Mouse (Mus musculus): ENCODE data around the gene Ksr2. TPM values are rescaled to one million over a fixed set of nuclear protein-coding genes. Genes with fewer than 3 reads are reported as not detected.

The Ksr2 gene
- polyA plus RNA-seq, 1 experiment from 2014 or later = 0.46 TPM

- Histone ChIP-seq H3K4me1 (replicated peaks) (no peaks in the 10 kb centered on the region; the same call in 1 of the 2 replicates), H3K9me3 (no peaks in the 10 kb centered on the region), H3K9ac (no peak overlapping the region), H3K4me2 (replicated peaks) (no peak overlapping the region), H3K4me3 (replicated peaks) (no peak overlapping the region), H3K27ac (no peak overlapping the region), H3K36me3 (no peaks in the 10 kb centered on the region), H3K27me3 (replicated peaks) (no peaks in the 10 kb centered on the region)
- ATAC-seq = no peak
- WGBS = 91% methylated on average over 14 of the region's 14 CpGs
Observed at GRCm38 (mm10) chr5:117791875-117792274, 378.1 kb downstream of the Ksr2 start.

GRCm38 (mm10) chr5:117800849-117801248 is 387.0 kb downstream of the Ksr2 start:
- H3K4me2 ChIP-seq (replicated peaks) = no peak overlapping the region
- ATAC-seq = no peak

GRCm38 (mm10) chr5:117802071-117802521 is 388.3 kb downstream of the Ksr2 start:
- ATAC-seq = no peak
- H3K4me2 ChIP-seq (replicated peaks) = no peak overlapping the region
- no peaks in the 10 kb centered on the region for H3K27me3 ChIP-seq (replicated peaks)
- WGBS = 83% methylated on average over 11 of the region's 11 CpGs
- no peaks in the 10 kb centered on the region for H3K9me3 ChIP-seq
- H3K4me1 ChIP-seq (replicated peaks) = no peaks in the 10 kb centered on the region
- no peaks in the 10 kb centered on the region for H3K36me3 ChIP-seq
- no peak overlapping the region for H3K4me3 ChIP-seq (replicated peaks)
- H3K27ac ChIP-seq = no peak overlapping the region
- no peak overlapping the region for H3K9ac ChIP-seq

More at GRCm38 (mm10) chr5:117800849-117801248, 387.0 kb downstream of the Ksr2 start:
- H3K4me1 ChIP-seq (replicated peaks) = no peaks in the 10 kb centered on the region
- no peak overlapping the region for H3K27ac ChIP-seq
- no peaks in the 10 kb centered on the region for H3K9me3 ChIP-seq
- no peaks in the 10 kb centered on the region for H3K36me3 ChIP-seq
- no peak overlapping the region for H3K9ac ChIP-seq
- H3K27me3 ChIP-seq (replicated peaks) = no peaks in the 10 kb centered on the region
- no peak overlapping the region for H3K4me3 ChIP-seq (replicated peaks)
- WGBS = 58% methylated on average over 9 of the region's 9 CpGs

GRCm38 (mm10) chr5:117803551-117803950 is 389.8 kb downstream of the Ksr2 start:
- Histone ChIP-seq H3K4me2 (replicated peaks) (no peak overlapping the region), H3K9me3 (no peaks in the 10 kb centered on the region), H3K4me3 (replicated peaks) (no peak overlapping the region), H3K9ac (no peak overlapping the region), H3K4me1 (replicated peaks) (no peaks in the 10 kb centered on the region), H3K27me3 (replicated peaks) (no peaks in the 10 kb centered on the region), H3K27ac (no peak overlapping the region), H3K36me3 (no peaks in the 10 kb centered on the region)
- 63% methylated on average over 7 of the region's 7 CpGs for WGBS
- ATAC-seq = no peak

GRCm38 (mm10) chr5:117810930-117811329 is 397.1 kb downstream of the Ksr2 start:
- ATAC-seq = no peak
- no peaks in the 10 kb centered on the region for H3K9me3 ChIP-seq
- H3K4me2 ChIP-seq (replicated peaks) = no peak overlapping the region
- no peak overlapping the region for H3K27ac ChIP-seq
- no peaks in the 10 kb centered on the region for H3K36me3 ChIP-seq
- H3K27me3 ChIP-seq (replicated peaks) = no peaks in the 10 kb centered on the region
- no peaks in the 10 kb centered on the region for H3K4me1 ChIP-seq (replicated peaks)
- WGBS = 95% methylated on average over 7 of the region's 7 CpGs
- no peak overlapping the region for H3K9ac ChIP-seq
- no peak overlapping the region for H3K4me3 ChIP-seq (replicated peaks)

GRCm38 (mm10) chr5:117818800-117819199 is 405.0 kb downstream of the Ksr2 start:
- WGBS = 78% methylated on average over 6 of the region's 6 CpGs
- H3K27me3 ChIP-seq (replicated peaks) = no peaks in the 10 kb centered on the region
- H3K4me2 ChIP-seq (replicated peaks) = no peak overlapping the region
- no peaks in the 10 kb centered on the region for H3K36me3 ChIP-seq
- no peaks in the 10 kb centered on the region for H3K9me3 ChIP-seq
- no peak for ATAC-seq
- no peak overlapping the region for H3K4me3 ChIP-seq (replicated peaks)
- no peak overlapping the region for H3K9ac ChIP-seq
- H3K27ac ChIP-seq = no peak overlapping the region
- H3K4me1 ChIP-seq (replicated peaks) = no peaks in the 10 kb centered on the region

- no peaks in the 10 kb centered on the region for H3K9me3 ChIP-seq
- no peaks in the 10 kb centered on the region for H3K36me3 ChIP-seq
- no peak for ATAC-seq
- no peak overlapping the region for H3K4me2 ChIP-seq (replicated peaks)
- no peak overlapping the region for H3K4me3 ChIP-seq (replicated peaks)
- no peaks in the 10 kb centered on the region for H3K4me1 ChIP-seq (replicated peaks)
- no peak overlapping the region for H3K27ac ChIP-seq
- no peaks in the 10 kb centered on the region for H3K27me3 ChIP-seq (replicated peaks)
- no peak overlapping the region for H3K9ac ChIP-seq
- WGBS = 69% methylated on average over 7 of the region's 7 CpGs
Observed at GRCm38 (mm10) chr5:117820445-117820844, 406.6 kb downstream of the Ksr2 start.

- 90% methylated on average over 9 of the region's 9 CpGs for WGBS
- Histone ChIP-seq H3K4me1 (replicated peaks) (no peaks in the 10 kb centered on the region), H3K4me3 (replicated peaks) (no peak overlapping the region), H3K27me3 (replicated peaks) (no peaks in the 10 kb centered on the region), H3K9ac (no peak overlapping the region), H3K36me3 (no peaks in the 10 kb centered on the region), H3K4me2 (replicated peaks) (no peak overlapping the region), H3K27ac (no peak overlapping the region), H3K9me3 (no peaks in the 10 kb centered on the region)
- ATAC-seq = no peak
Observed at GRCm38 (mm10) chr5:117823811-117824210, 410.0 kb downstream of the Ksr2 start.

- 78% methylated on average over 5 of the region's 5 CpGs for WGBS
- no peaks in the 10 kb centered on the region for H3K36me3 ChIP-seq
- H3K9me3 ChIP-seq = no peaks in the 10 kb centered on the region
- no peak overlapping the region for H3K27ac ChIP-seq
- H3K4me2 ChIP-seq (replicated peaks) = no peak overlapping the region
- H3K27me3 ChIP-seq (replicated peaks) = no peaks in the 10 kb centered on the region
- no peaks in the 10 kb centered on the region for H3K4me1 ChIP-seq (replicated peaks)
- no peak for ATAC-seq
- no peak overlapping the region for H3K9ac ChIP-seq
- no peak overlapping the region for H3K4me3 ChIP-seq (replicated peaks)
Observed at GRCm38 (mm10) chr5:117824486-117824885, 410.7 kb downstream of the Ksr2 start.

Other genes with a start within 250 kb of the Ksr2 start
- gene Pebp1, start 126.4 kb upstream of the Ksr2 start, polyA plus RNA-seq (2015; fragmentation: Nextera tagmentation; extraction: Ambion mirVana) = 659 and 723 TPM in 2 replicates
- gene Vsig10, start 94.9 kb upstream of the Ksr2 start, polyA plus RNA-seq (2015; fragmentation: Nextera tagmentation; extraction: Ambion mirVana) = 14.1 and 16.8 TPM in 2 replicates
- 82.6 and 94.5 TPM in 2 replicates for gene Wsb2, start 56.7 kb upstream of the Ksr2 start, polyA plus RNA-seq (2015; fragmentation: Nextera tagmentation; extraction: Ambion mirVana)
- gene Rfc5, start 25.0 kb upstream of the Ksr2 start, polyA plus RNA-seq (2015; fragmentation: Nextera tagmentation; extraction: Ambion mirVana) = 95.5 and 104 TPM in 2 replicates

Measured in intestine, embryonic 15.5 days (tissue).